Mouse (Mus musculus) splenic B cell, adult 2 months (primary cell): ENCODE measurements around the gene Fkbp2.

ENCODE experiments used
- DNase-seq: peaks from one replicate; pipeline ENCODE4 v3.0.0-alpha.2; 2011; ENCODE audit warnings: low read depth, low spot score
- H3K27me3 ChIP-seq: 2 replicates; pipeline ENCODE4 v1.6.1; 2012; ENCODE audit warnings: mild to moderate bottlenecking, low read length, moderate library complexity, mixed read lengths; ENCODE audit not compliant: control insufficient read depth, poor library complexity, insufficient read depth, severe bottlenecking
- H3K36me3 ChIP-seq: 2 replicates; pipeline ENCODE4 v1.6.1; 2012; ENCODE audit warnings: mild to moderate bottlenecking, low read length, moderate library complexity, mixed read lengths; ENCODE audit not compliant: control insufficient read depth, poor library complexity, insufficient read depth, severe bottlenecking

The Fkbp2 gene

GRCm38 (mm10) chr19:6928080-6928479 lies 52.2 kb downstream of the Fkbp2 start:
- no peaks in the 10 kb centered on the region; the same call in 1 of the 2 replicates for H3K27me3 ChIP-seq
- DNase-seq, result no peak
- H3K36me3 ChIP-seq, result no peaks in the 10 kb centered on the region
